Mouse (Mus musculus) stomach, postnatal 0 days (tissue): ENCODE measurements at regions not wholly inside any gene's neighbourhood (a gene's known extent, or its start where the extent isn't known, plus 50 kb on each side); places are given as distances from the start of the nearest gene placed in this dataset.
"Not testable (repeated sequence)": the region's sequence is repeated elsewhere in the genome, so short reads cannot be mapped to it uniquely, and the experiment has no call there.

Experiments
- ATAC-seq: fragments of 200-750 bp; cut with Nextera tagmentation; 2 replicates; pipeline ENCODE4 v1.8.0; 2017; ENCODE audit not compliant: low FRiP score, low TSS enrichment
- DNase-seq: peaks from one replicate; pipeline ENCODE4 v3.0.0-alpha.2; 2016; ENCODE audit warnings: low spot score
- H3K27ac ChIP-seq: fragments of 300-500 bp; sonication (generic); replicated peaks from 2 replicates; pipeline ENCODE4 v1.5.1; 2014; ENCODE audit warnings: mild to moderate bottlenecking, control low read depth
- H3K27me3 ChIP-seq: fragments of 300-500 bp; sonication (generic); 2 replicates; pipeline ENCODE4 v1.6.1; 2014; ENCODE audit warnings: low read length; ENCODE audit not compliant: control insufficient read depth, insufficient read depth
- H3K36me3 ChIP-seq: fragments of 300-500 bp; sonication (generic); 2 replicates; pipeline ENCODE4 v1.6.1; 2014; ENCODE audit warnings: low read length, mixed read lengths; ENCODE audit not compliant: control insufficient read depth, insufficient read depth
- H3K4me1 ChIP-seq: fragments of 300-500 bp; sonication (generic); replicated peaks from 2 replicates; pipeline ENCODE4 v1.6.1; 2014; ENCODE audit warnings: antibody characterized with exemption; ENCODE audit not compliant: control insufficient read depth, insufficient read depth
- H3K4me2 ChIP-seq: fragments of 300-500 bp; sonication (generic); replicated peaks from 2 replicates; pipeline ENCODE4 v1.6.1; 2014; ENCODE audit warnings: low read depth, mild to moderate bottlenecking, control low read depth, moderate library complexity
- H3K4me3 ChIP-seq: fragments of 300-500 bp; sonication (generic); 2 replicates; pipeline ENCODE4 v1.5.1; 2014; ENCODE audit warnings: low read depth, low read length, control low read depth
- H3K9ac ChIP-seq: fragments of 300-500 bp; sonication (generic); 2 replicates; pipeline ENCODE4 v1.6.1; 2014; ENCODE audit warnings: mild to moderate bottlenecking, low read length, control low read depth, mixed read lengths
- H3K9me3 ChIP-seq: fragments of 300-500 bp; sonication (generic); 2 replicates; pipeline ENCODE4 v1.6.1; 2016; ENCODE audit warnings: low read length; ENCODE audit not compliant: control insufficient read depth
- CTCF ChIP-seq: IDR thresholded peaks from 2 replicates; pipeline ENCODE4 v1.5.1; 2016; ENCODE audit warnings: antibody characterized with exemption, low read depth, mild to moderate bottlenecking, moderate library complexity
- EP300 ChIP-seq: optimal IDR thresholded peaks from 2 replicates; pipeline ENCODE3; 2016; ENCODE audit warnings: antibody characterized with exemption
- WGBS: fragments of 180-500 bp; shearing (Covaris S2); extraction: QIAGEN DNeasy Blood & Tissue Kit; methylation state at CpG from one replicate; pipeline ENCODE4 v1.1.7; 2014; 5-methylcytosine and 5-hydroxymethylcytosine counted together

DNA sequence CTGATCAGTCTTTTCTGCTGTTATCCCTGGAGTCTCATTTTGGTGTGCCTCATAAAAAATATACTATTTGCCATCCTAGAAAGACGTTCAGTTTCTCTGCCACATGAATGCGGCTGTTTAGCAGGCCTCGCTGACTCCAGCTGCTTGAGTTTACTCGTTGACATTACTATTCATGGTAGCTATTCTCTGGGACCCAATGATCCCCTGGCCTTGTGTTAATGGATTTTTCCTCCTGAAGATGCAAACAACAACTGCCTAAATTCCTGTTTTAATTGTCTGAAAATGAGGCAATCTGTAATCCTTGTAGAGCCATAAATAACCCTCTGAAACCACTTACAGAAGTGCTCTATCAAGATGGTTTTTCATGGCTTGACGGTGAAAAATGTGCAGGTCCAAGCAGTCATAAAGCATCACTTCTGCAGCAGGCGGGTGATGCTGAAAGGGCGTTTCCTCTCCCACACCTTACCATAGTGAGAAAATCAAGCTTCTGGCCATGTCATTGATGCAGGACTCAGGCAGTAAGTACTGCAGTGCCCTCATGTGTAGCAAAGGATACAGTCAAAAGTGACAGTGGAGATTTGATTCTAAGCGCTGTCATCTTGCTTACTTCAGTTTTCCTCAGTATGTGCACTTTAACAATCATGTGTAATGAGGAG, 419.7 kb upstream of the Lrp1b start:
- WGBS, result 67% methylated on average over 8 of the region's 8 CpGs
- Histone ChIP-seq H3K9ac (no peak overlapping the region), H3K36me3 (no peaks in the 10 kb centered on the region), H3K4me3 (no peak overlapping the region), H3K4me2 (no peak overlapping the region), H3K9me3 (no peaks in the 10 kb centered on the region), H3K27me3 (no peaks in the 10 kb centered on the region), H3K4me1 (no peaks in the 10 kb centered on the region), H3K27ac (no peak overlapping the region)
- ATAC-seq (no peak), DNase-seq (no peak)
- TF ChIP-seq CTCF, result no peak
- TF ChIP-seq EP300, result no peak

DNA sequence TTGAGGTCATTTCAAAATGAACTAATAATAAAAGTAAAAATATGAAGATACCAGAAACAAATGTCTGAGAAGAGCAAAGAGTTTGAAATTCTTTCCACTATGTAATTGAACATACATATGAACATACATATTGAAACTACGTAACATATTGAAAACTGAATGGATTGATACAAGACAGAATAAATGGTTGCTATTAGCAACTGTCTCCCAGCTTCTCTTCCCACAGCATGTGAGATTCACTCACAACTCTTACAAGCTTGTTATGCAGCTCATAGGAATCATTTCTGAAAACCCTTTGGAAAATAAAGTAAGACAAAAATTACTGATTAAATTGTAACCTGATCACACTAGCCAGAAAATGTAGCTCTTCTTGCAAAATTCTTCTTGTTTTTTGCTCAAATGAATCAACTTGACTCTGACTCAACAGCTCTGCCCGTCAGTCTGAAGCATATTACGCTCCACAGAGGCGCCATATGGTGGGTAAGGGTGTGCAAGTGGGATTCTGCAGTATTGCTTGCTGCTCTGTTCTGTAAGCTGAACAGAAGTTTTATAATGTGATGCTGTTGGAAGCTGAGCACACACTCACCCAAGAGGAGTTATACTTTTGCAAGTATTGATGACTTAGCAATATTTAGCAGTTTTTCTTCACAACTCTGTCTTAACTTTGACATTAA, 444.3 kb upstream of the Lrp1b start:
- no peak for DNase-seq
- Histone ChIP-seq H3K4me3 (no peak overlapping the region), H3K4me2 (no peak overlapping the region), H3K27ac (no peak overlapping the region), H3K4me1 (no peaks in the 10 kb centered on the region), H3K36me3 (no peaks in the 10 kb centered on the region), H3K9ac (no peak overlapping the region), H3K9me3 (no peaks in the 10 kb centered on the region), H3K27me3 (no peaks in the 10 kb centered on the region)
- no peak for ATAC-seq
- no peak for TF ChIP-seq CTCF
- TF ChIP-seq EP300, result no peak
- WGBS, result 86% methylated on average over 4 of the region's 4 CpGs

DNA sequence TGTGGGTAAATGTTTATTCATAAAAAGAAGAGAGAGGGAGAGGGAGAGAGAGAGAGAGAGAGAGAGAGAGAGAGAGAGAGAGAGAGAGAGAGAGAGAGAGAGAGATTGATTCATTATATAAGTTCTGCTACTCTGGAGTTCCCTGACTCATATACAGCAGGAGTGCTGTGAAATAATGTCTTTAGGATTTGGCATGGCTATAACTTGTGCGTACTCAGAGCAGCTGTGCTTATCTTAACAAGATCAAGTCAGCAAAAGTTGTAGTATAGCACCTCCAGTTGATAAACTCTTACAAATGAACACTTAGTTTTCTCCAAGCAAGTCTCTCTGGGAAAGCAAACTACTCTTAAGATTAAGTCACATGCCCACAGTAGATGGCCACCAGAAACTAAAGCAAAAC, 435.3 kb upstream of the Kynu start:
- Histone ChIP-seq H3K4me2 (no peak overlapping the region), H3K9ac (no peak overlapping the region), H3K27me3 (no peaks in the 10 kb centered on the region), H3K4me1 (no peaks in the 10 kb centered on the region), H3K9me3 (no peaks in the 10 kb centered on the region), H3K27ac (no peak overlapping the region), H3K36me3 (no peaks in the 10 kb centered on the region), H3K4me3 (no peak overlapping the region)
- ATAC-seq (no peak), DNase-seq (no peak)
- WGBS, result 38% methylated on average over 1 of the region's 1 CpGs
- TF ChIP-seq CTCF (no peak), EP300 (no peak)

DNA sequence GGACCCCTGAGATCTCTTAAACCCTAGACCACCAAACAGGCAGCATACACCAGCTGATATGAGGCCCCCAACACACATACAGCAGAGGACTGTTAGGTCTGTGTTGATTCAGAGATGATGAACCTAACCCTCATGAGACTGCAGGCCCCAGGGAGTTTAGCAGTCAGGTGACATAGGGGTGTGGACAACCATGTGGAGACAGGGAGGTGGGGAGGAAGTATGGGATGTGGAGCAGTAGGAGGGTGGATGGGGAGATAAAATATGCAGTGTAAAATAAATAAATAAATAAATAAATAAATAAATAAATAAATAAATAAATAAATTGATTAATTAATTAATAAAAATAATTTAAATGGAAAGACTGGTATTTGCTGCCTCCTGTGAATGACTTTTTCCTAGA, 401.6 kb upstream of the Kynu start:
- Histone ChIP-seq H3K9me3 (no peaks in the 10 kb centered on the region), H3K27ac (no peak overlapping the region), H3K4me2 (no peak overlapping the region), H3K27me3 (no peaks in the 10 kb centered on the region), H3K9ac (no peak overlapping the region), H3K36me3 (no peaks in the 10 kb centered on the region), H3K4me3 (no peak overlapping the region), H3K4me1 (no peaks in the 10 kb centered on the region)
- no peak for TF ChIP-seq CTCF
- no peak for TF ChIP-seq EP300
- DNase-seq (no peak), ATAC-seq (no peak)

DNA sequence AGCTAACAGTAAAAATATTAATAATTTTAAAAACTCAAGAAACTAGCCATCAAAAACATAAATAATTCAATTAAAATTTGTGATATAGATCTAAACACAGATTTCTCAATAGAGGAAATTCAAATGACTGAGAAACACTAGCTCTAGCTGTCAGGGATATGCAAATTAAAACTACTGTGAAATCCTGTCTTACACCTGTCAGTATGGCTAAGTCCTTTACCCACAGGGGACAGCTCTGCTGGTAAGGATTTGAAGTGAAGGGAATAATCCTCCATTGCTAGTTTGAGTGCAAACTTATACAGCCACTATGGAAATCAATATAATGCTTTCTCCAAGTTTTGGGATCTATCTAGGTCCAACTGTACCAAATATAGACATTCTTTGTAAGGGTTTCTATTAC, 373.0 kb upstream of the Kynu start:
- TF ChIP-seq CTCF (no peak), EP300 (no peak)
- Histone ChIP-seq H3K4me1 (no peaks in the 10 kb centered on the region), H3K9me3 (no peaks in the 10 kb centered on the region), H3K9ac (no peak overlapping the region), H3K4me3 (no peak overlapping the region), H3K4me2 (no peak overlapping the region), H3K36me3 (no peaks in the 10 kb centered on the region), H3K27me3 (no peaks in the 10 kb centered on the region), H3K27ac (no peak overlapping the region)
- ATAC-seq (no peak), DNase-seq (no peak)

DNA sequence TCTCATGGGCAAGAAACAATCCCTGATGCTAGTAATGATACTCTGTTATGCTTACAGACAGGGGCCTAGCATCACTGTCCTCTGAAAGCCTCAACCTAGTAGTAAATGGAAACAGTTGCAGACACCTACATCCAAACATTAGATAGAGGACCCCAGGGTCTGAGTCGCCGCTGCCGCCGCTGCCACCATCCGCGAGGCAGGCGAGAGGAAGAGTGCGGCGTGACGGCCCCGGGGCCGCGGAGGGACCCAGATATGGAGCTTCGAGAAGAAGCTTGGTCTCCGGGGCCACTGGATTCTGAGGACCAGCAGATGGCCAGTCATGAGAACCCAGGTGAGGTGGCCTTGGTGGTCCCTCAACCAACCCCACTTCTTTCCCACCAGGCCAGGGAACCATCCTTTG, 359.6 kb upstream of the Kynu start:
- H3K4me3 ChIP-seq, H3K9me3 ChIP-seq, H3K27me3 ChIP-seq, H3K36me3 ChIP-seq, H3K27ac ChIP-seq, ATAC-seq, H3K4me1 ChIP-seq, H3K9ac ChIP-seq, DNase-seq, H3K4me2 ChIP-seq: not testable (repeated sequence)
- WGBS, result 94% methylated on average over 15 of the region's 15 CpGs
